Mouse (Mus musculus): Measurements from ENCODE around the gene Gm17949. TPM values are rescaled to one million over a fixed set of nuclear protein-coding genes. Genes with fewer than 3 reads are reported as not detected.
A peak's percentile ranks its signal among the peaks of the same experiment; 100 is the strongest.
"Not testable (repeated sequence)": the region's sequence is repeated elsewhere in the genome, so short reads cannot be mapped to it uniquely, and the experiment has no call there.

Gene Gm17949
- polyA plus RNA-seq, 1 experiment: 0.08 TPM

DNA sequence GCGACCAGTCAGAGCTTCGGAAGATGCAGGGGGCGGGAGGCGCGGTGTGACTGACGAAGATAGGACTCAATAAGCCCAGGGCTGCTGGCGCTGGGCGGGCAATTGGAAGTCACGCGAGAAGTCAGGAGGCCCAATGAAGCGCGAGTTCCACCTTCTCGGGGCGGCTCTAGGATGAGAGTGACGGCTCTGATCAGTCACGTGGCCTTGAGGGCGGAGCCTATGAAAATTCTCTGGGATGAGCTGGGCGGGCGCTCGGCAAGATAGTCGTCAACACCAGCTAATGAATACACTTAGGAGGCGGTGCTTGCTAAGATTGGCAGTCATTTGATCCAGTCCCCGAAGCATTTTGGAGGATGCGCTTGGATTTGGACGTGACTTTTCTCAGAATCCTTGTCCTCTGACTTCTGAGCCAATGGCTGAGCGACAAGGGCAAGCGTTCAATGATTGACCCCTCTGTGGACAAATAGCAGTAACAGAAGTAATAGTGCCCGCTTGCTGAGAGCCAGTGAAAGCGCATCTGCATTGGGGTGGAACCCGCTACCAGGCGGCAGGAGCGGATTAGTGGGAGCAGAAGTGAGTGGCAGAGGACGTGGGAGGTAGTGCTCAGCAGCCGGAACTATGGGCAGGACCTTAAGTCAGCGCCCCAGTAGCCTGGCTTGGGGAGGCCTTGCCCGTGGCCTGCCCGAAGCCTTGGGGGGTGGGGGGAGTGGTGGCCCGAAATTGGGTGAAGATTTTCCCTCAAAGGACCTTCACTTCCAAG lies 20.6 kb downstream of the Gm17949 start:
- Histone ChIP-seq H3K27ac (ENCODE audit: control insufficient read depth, insufficient read depth, low read length) (peak overlapping the region; percentile 62), H3K36me3 (ENCODE audit: control insufficient read depth, insufficient read depth, low read length) (peaks cover 5% of the 10 kb centered on the region; the same call in 1 of the 2 replicates), H3K4me3 (ENCODE audit: control insufficient read depth, insufficient read depth, low read length) (peak overlapping the region; percentile 34), H3K4me1 (replicated peaks; ENCODE audit: control insufficient read depth, insufficient read depth, low read length) (peaks cover 21% of the 10 kb centered on the region), H3K27me3 (ENCODE audit: control insufficient read depth, insufficient read depth, low read length) (no peaks in the 10 kb centered on the region)
- DNase-seq: peak; percentile 100
- WGBS: 1% methylated on average over 38 of the region's 38 CpGs
- peak; percentile 53; the same call in 1 of the 2 replicates for TF ChIP-seq POLR2A (IDR thresholded peaks at IDR 0.05; ENCODE audit: control insufficient read depth, extremely low read depth, insufficient read depth, low read length, poor library complexity)
- peak; percentile 73; the same call in 1 of the 2 replicates for TF ChIP-seq CTCF (IDR thresholded peaks at IDR 0.05; ENCODE audit: borderline replicate concordance, control insufficient read depth, extremely low read depth, insufficient read depth, low read length, poor library complexity)

DNA sequence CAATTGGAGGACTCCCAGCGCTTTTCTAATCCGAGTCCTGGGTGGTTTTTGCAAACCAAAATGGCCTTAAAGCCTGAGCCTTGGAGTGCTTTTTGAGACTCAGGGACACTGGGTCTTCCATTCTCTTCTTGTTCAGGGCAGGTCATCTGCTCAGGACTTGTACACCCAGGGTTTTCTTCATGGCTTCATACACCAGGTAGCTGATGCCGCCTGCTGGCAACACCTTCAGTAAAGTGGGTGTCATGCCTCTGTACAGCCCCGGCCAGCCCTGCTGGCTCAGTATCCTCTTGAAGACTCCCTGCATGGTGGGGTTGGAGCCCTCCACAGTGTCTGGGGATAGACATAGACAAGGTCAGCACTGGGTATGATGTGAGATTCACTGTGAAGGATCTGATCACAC lies 21.6 kb downstream of the Gm17949 start:
- no peak overlapping the region for H3K27ac ChIP-seq (ENCODE audit: control insufficient read depth, insufficient read depth, low read length)
- no peak overlapping the region for H3K4me3 ChIP-seq (ENCODE audit: control insufficient read depth, insufficient read depth, low read length)
- no peak for DNase-seq
- H3K4me1 ChIP-seq (replicated peaks; ENCODE audit: control insufficient read depth, insufficient read depth, low read length): peaks cover 21% of the 10 kb centered on the region
- 0 out of 2 replicates have a peak, but pooled peaks cover 2% of the 10 kb centered on the region for H3K36me3 ChIP-seq (ENCODE audit: control insufficient read depth, insufficient read depth, low read length)
- H3K27me3 ChIP-seq (ENCODE audit: control insufficient read depth, insufficient read depth, low read length): no peaks in the 10 kb centered on the region
- 99% methylated on average over 4 of the region's 4 CpGs for WGBS
- TF ChIP-seq POLR2A (IDR thresholded peaks at IDR 0.05; ENCODE audit: control insufficient read depth, extremely low read depth, insufficient read depth, low read length, poor library complexity) (no peak), CTCF (IDR thresholded peaks at IDR 0.05; ENCODE audit: borderline replicate concordance, control insufficient read depth, extremely low read depth, insufficient read depth, low read length, poor library complexity) (no peak)

DNA sequence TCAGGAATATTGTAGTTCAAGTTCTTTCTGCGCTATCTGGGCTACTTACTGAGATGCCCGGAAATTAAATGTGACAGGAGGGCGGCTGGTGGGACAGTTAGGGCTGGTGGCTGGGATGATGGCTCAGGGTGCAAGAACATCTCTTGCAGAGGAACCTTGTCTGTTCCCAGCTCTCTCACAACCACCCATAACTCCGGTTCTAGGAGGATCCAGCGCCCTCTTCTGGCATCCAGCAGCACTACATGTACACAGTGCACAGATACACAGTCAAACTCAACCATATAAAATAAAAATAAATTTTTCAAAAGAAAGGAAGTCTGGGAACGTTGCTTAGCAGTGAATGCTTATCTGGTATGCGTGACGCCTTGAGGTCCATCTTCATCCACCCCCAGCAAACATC lies 27.7 kb downstream of the Gm17949 start:
- DNase-seq: no peak
- TF ChIP-seq POLR2A (IDR thresholded peaks at IDR 0.05; ENCODE audit: control insufficient read depth, extremely low read depth, insufficient read depth, low read length, poor library complexity) (no peak), CTCF (IDR thresholded peaks at IDR 0.05; ENCODE audit: borderline replicate concordance, control insufficient read depth, extremely low read depth, insufficient read depth, low read length, poor library complexity) (no peak)
- Histone ChIP-seq H3K4me3 (ENCODE audit: control insufficient read depth, insufficient read depth, low read length) (no peak overlapping the region), H3K27ac (ENCODE audit: control insufficient read depth, insufficient read depth, low read length) (no peak overlapping the region), H3K27me3 (ENCODE audit: control insufficient read depth, insufficient read depth, low read length) (no peaks in the 10 kb centered on the region), H3K4me1 (replicated peaks; ENCODE audit: control insufficient read depth, insufficient read depth, low read length) (no peaks in the 10 kb centered on the region; the same call in 1 of the 2 replicates), H3K36me3 (ENCODE audit: control insufficient read depth, insufficient read depth, low read length) (no peaks in the 10 kb centered on the region)
- WGBS: 64% methylated on average over 8 of the region's 8 CpGs

DNA sequence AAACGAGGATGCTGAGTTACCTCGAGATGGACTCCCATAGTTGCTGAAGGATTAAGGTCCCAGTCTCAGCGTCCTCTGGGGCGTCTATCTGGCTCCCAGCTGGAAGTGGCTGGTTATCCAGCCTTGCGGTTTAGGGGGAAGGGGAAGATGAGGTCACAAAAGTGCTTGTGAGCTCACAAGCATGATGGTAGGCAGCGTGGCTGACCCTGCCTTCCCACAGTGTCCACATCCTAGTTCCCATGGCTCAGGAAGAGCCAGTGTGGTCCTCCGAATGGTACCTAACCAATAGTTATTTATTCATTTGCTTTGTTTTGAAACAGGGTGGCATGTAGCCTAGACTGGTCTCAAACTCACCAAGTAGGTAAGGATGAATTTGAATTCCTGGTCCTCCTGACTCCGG lies 30.3 kb downstream of the Gm17949 start, which contains the start of gene Slc25a41:
Slc25a41 (minus strand) TSS at position 101 of the 400 bp plus-strand sequence.
- Histone ChIP-seq H3K4me1 (replicated peaks; ENCODE audit: control insufficient read depth, insufficient read depth, low read length) (no peaks in the 10 kb centered on the region; the same call in 1 of the 2 replicates), H3K27ac (ENCODE audit: control insufficient read depth, insufficient read depth, low read length) (no peak within 1 kb of the TSS), H3K36me3 (ENCODE audit: control insufficient read depth, insufficient read depth, low read length) (no peaks in the 10 kb centered on the region), H3K4me3 (ENCODE audit: control insufficient read depth, insufficient read depth, low read length) (no peak within 1 kb of the TSS), H3K27me3 (ENCODE audit: control insufficient read depth, insufficient read depth, low read length) (no peaks in the 10 kb centered on the region)
- no peak for DNase-seq
- TF ChIP-seq CTCF (IDR thresholded peaks at IDR 0.05; ENCODE audit: borderline replicate concordance, control insufficient read depth, extremely low read depth, insufficient read depth, low read length, poor library complexity) (no peak), POLR2A (IDR thresholded peaks at IDR 0.05; ENCODE audit: control insufficient read depth, extremely low read depth, insufficient read depth, low read length, poor library complexity) (no peak)
- 94% methylated on average over 8 of the region's 8 CpGs for WGBS

DNA sequence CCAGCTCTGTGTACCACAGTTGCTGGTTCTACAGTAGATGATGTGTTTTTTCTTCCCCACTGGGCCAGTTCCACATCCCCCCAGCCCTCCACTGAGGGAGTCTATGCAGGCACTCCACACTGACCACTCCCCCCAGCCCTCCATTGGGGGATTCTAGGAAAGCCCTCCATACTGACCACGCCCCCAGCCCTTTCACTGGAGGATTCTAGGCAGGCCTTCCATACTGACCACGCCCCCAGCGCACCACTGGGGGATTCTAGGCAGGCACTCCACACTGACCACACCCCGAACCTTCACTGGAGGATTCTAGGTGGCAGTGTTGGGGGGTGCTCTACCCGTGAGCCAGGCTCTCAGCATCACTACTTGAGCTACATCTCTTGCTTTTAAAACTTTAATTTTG lies 36.1 kb downstream of the Gm17949 start:
- Histone ChIP-seq H3K4me1 (replicated peaks; ENCODE audit: control insufficient read depth, insufficient read depth, low read length) (no peaks in the 10 kb centered on the region), H3K27me3 (ENCODE audit: control insufficient read depth, insufficient read depth, low read length) (no peaks in the 10 kb centered on the region), H3K27ac (ENCODE audit: control insufficient read depth, insufficient read depth, low read length) (no peak overlapping the region), H3K36me3 (ENCODE audit: control insufficient read depth, insufficient read depth, low read length) (0 out of 2 replicates have a peak, but pooled peaks cover 3% of the 10 kb centered on the region), H3K4me3 (ENCODE audit: control insufficient read depth, insufficient read depth, low read length) (no peak overlapping the region)
- 92% methylated on average over 5 of the region's 5 CpGs for WGBS
- DNase-seq: no peak
- TF ChIP-seq CTCF (IDR thresholded peaks at IDR 0.05; ENCODE audit: borderline replicate concordance, control insufficient read depth, extremely low read depth, insufficient read depth, low read length, poor library complexity) (no peak), POLR2A (IDR thresholded peaks at IDR 0.05; ENCODE audit: control insufficient read depth, extremely low read depth, insufficient read depth, low read length, poor library complexity) (no peak)

DNA sequence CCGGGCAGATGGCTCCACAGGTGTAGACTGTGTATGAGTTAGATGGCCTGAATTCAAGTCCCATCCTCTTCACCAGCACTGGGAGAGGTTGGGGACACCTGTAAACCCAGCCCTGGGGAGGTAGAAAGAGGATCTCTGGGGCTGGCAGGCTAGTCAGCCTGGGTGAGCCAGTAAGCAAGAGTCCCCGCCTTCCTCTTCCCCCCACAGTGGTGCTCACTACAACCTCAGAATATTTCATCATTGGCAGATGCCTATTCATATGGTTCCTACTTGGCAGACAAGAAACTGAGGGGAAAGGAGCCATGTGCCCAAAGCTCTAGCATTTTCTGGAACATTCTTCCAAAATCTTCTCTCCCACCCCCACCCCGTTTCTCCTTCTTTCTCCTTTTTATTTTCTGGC lies 37.5 kb downstream of the Gm17949 start:
- H3K4me1 ChIP-seq (replicated peaks; ENCODE audit: control insufficient read depth, insufficient read depth, low read length): no peaks in the 10 kb centered on the region
- H3K27me3 ChIP-seq (ENCODE audit: control insufficient read depth, insufficient read depth, low read length): no peaks in the 10 kb centered on the region
- no peak for DNase-seq
- 0 out of 2 replicates have a peak, but pooled peaks cover 5% of the 10 kb centered on the region for H3K36me3 ChIP-seq (ENCODE audit: control insufficient read depth, insufficient read depth, low read length)
- no peak for TF ChIP-seq CTCF (IDR thresholded peaks at IDR 0.05; ENCODE audit: borderline replicate concordance, control insufficient read depth, extremely low read depth, insufficient read depth, low read length, poor library complexity)
- no peak for TF ChIP-seq POLR2A (IDR thresholded peaks at IDR 0.05; ENCODE audit: control insufficient read depth, extremely low read depth, insufficient read depth, low read length, poor library complexity)
- WGBS: 100% methylated on average over 3 of the region's 3 CpGs
- H3K27ac ChIP-seq (ENCODE audit: control insufficient read depth, insufficient read depth, low read length): no peak overlapping the region
- H3K4me3 ChIP-seq (ENCODE audit: control insufficient read depth, insufficient read depth, low read length): no peak overlapping the region

DNA sequence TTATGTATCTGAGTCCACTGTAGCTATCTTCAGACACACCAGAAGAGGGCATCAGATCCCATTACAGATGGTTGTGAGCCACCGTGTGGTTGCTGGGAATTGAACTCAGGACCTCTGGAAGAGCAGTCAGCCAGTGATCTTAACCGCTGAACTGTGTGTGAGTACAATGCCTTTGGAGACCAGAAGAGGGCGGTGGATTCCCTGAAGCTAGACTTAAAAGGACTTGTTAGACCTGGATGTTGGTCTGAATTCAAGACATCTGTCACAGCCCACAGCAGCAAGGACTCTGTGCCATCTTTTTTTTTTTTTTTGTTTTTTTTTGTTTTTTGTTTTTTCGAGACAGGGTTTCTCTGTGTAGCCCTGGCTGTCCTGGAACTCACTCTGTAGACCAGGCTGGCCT lies 40.4 kb downstream of the Gm17949 start:
- WGBS: 87% methylated on average over 4 of the region's 4 CpGs

More for the DNA sequence above, 40.4 kb downstream of the Gm17949 start:
- H3K4me1 ChIP-seq (replicated peaks; ENCODE audit: control insufficient read depth, insufficient read depth, low read length); H3K27ac ChIP-seq (ENCODE audit: control insufficient read depth, insufficient read depth, low read length); H3K27me3 ChIP-seq (ENCODE audit: control insufficient read depth, insufficient read depth, low read length); H3K4me3 ChIP-seq (ENCODE audit: control insufficient read depth, insufficient read depth, low read length): not testable (repeated sequence)
- peak; percentile 49 for DNase-seq
- 0 out of 2 replicates have a peak, but pooled peaks cover 11% of the 10 kb centered on the region for H3K36me3 ChIP-seq (ENCODE audit: control insufficient read depth, insufficient read depth, low read length)
